Mouse (Mus musculus) thymus, postnatal 36 days (tissue): ENCODE data around the gene Olfr725.

Experiments used
- DNase-seq, 2 experiments: peaks; one replicate each; pipeline ENCODE4 v3.0.0; 2022; ENCODE audit warnings: mixed read lengths in 2 of 2

Olfr725 gene

GRCm38 (mm10) chr14:50040275-50040674 is at the start of gene Olfr725:
Olfr725 (minus strand) TSS chr14:50040375.
- no peak for DNase-seq

- DNase-seq, result no peak
Observed at GRCm38 (mm10) chr14:50062733-50063104, 22.5 kb upstream of the Olfr725 start.

- DNase-seq, result peak; percentile 25 to 37
Observed at GRCm38 (mm10) chr14:50061955-50062732, 22.0 kb upstream of the Olfr725 start.

- peak; percentile 4 for DNase-seq
Observed at GRCm38 (mm10) chr14:50061590-50061954, 21.4 kb upstream of the Olfr725 start.

- DNase-seq, result peak in 1 of 2 experiments; percentile 7
Observed at GRCm38 (mm10) chr14:50061179-50061578, 21.0 kb upstream of the Olfr725 start.

GRCm38 (mm10) chr14:50032041-50032440 is 8.1 kb downstream of the Olfr725 start:
- no peak for DNase-seq

GRCm38 (mm10) chr14:50031356-50031755 is 8.8 kb downstream of the Olfr725 start:
- no peak for DNase-seq

- no peak for DNase-seq
Observed at GRCm38 (mm10) chr14:50026371-50026770, 13.8 kb downstream of the Olfr725 start.
